ENCODE assay signal across 10 mouse cellular contexts in the genomic region with DNA sequence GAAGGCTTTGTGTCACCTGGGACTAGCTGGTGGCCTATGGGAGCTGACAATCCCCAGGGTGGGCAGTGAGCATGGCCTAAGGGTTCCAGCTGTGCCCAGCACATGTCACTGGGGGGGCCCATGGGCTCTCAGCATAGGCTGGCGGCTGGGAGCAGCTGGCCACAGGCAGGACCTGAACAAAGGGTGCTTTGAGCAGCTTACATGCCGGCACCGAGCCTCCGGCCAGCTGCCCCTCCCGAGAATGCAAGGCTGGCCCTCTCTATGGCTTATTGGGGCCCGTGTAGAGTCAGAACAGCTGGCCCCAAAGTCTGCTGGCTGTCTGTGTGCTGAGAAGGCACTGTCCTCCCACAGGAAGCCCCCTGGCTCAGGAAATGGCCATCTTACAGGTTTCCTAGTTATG.
DNase-seq lines count a peak whose midpoint lies in the region; ATAC-seq and TF ChIP-seq lines count a peak whose summit lies in the region.
"Had no signal": no experiment of that assay in that cellular context is flagged by ENCODE, and none has a peak within 500 bp of the region (broad histone marks: within the 10 kb centered on the region; RNA-seq: fewer than 3 reads in every experiment).

No protein-coding gene starts in this region.

- WGBS in heart, adult 2 months: 79% methylated on average over 6 of the region's 6 CpGs
- 61% methylated on average over 6 of the region's 6 CpGs for WGBS in lung, embryonic 16.5 days
- 34% methylated on average over 6 of the region's 6 CpGs for WGBS in embryonic facial prominence, embryonic 15.5 days
- WGBS in midbrain, embryonic 13.5 days: 25% methylated on average over 6 of the region's 6 CpGs

- no peaks in the 10 kb centered on the region for H3K79me2 ChIP-seq in heart, adult 2 months (replicated peaks; ENCODE audit: control insufficient read depth, insufficient read depth, low read length)

- intact Hi-C loops in heart, adult 2 months (cut with DNase I): no loop called here

- no peak overlapping the region for H3K9ac ChIP-seq in heart, adult 2 months (ENCODE audit: low read depth, low read length)
- H3K9ac ChIP-seq in lung, embryonic 16.5 days (ENCODE audit: low read length): no peak overlapping the region
- H3K9ac ChIP-seq in embryonic facial prominence, embryonic 15.5 days: no peak overlapping the region
- H3K9ac ChIP-seq in midbrain, embryonic 13.5 days (replicated peaks): no peak overlapping the region

- H3K27me3 ChIP-seq in heart, adult 2 months (ENCODE audit: control insufficient read depth, insufficient read depth, low read length): no peaks in the 10 kb centered on the region
- no peaks in the 10 kb centered on the region for H3K27me3 ChIP-seq in lung, embryonic 16.5 days (ENCODE audit: control insufficient read depth, insufficient read depth, low read depth, low read length)
- no peaks in the 10 kb centered on the region; the same call in 1 of the 2 replicates for H3K27me3 ChIP-seq in embryonic facial prominence, embryonic 15.5 days
- no peaks in the 10 kb centered on the region for H3K27me3 ChIP-seq in midbrain, embryonic 13.5 days

- TF ChIP-seq EP300 in heart, adult 2 months (IDR thresholded peaks at IDR 0.05; ENCODE audit: insufficient read depth, low read depth, low read length): no peak

- peak; percentile 92 for DNase-seq in heart, adult 11 months
- no peak for DNase-seq in heart, adult 2 months
- DNase-seq in lung, postnatal 25 days (ENCODE audit: low spot score): no peak
- DNase-seq in ovary, postnatal 36 days (ENCODE audit: low spot score): no peak
- DNase-seq in kidney, postnatal 4 days: no peak

- no peak overlapping the region for H3K4me3 ChIP-seq in heart, adult 2 months
- H3K4me3 ChIP-seq in lung, embryonic 16.5 days (ENCODE audit: low read length): no peak overlapping the region
- H3K4me3 ChIP-seq in embryonic facial prominence, embryonic 15.5 days (replicated peaks): no peak overlapping the region
- H3K4me3 ChIP-seq in midbrain, embryonic 13.5 days (replicated peaks): no peak overlapping the region

- no peak for TF ChIP-seq CTCF in heart, adult 2 months (IDR thresholded peaks at IDR 0.05)

- TF ChIP-seq POLR2A in heart, adult 2 months (IDR thresholded peaks at IDR 0.05; ENCODE audit: insufficient read depth, low read depth, low read length): no peak

- H3K4me2 ChIP-seq in lung, embryonic 16.5 days (ENCODE audit: low read depth, low read length): no peak overlapping the region
- no peak overlapping the region for H3K4me2 ChIP-seq in embryonic facial prominence, embryonic 15.5 days (replicated peaks)
- H3K4me2 ChIP-seq in midbrain, embryonic 13.5 days (replicated peaks): no peak overlapping the region

- H3K36me3 ChIP-seq in heart, adult 2 months (ENCODE audit: control insufficient read depth, insufficient read depth, low read length): no peaks in the 10 kb centered on the region
- no peaks in the 10 kb centered on the region for H3K36me3 ChIP-seq in lung, embryonic 16.5 days (ENCODE audit: control insufficient read depth, insufficient read depth, low read length)
- no peaks in the 10 kb centered on the region for H3K36me3 ChIP-seq in embryonic facial prominence, embryonic 15.5 days
- H3K36me3 ChIP-seq in midbrain, embryonic 13.5 days: no peaks in the 10 kb centered on the region

- H3K4me1 ChIP-seq in heart, adult 2 months (ENCODE audit: control insufficient read depth, insufficient read depth, low read length): no peaks in the 10 kb centered on the region
- 0 out of 2 replicates have a peak, but pooled peaks cover 3% of the 10 kb centered on the region for H3K4me1 ChIP-seq in lung, embryonic 16.5 days (replicated peaks; ENCODE audit: control insufficient read depth, insufficient read depth, low read length)
- peaks cover 4% of the 10 kb centered on the region; the same call in 1 of the 2 replicates for H3K4me1 ChIP-seq in embryonic facial prominence, embryonic 15.5 days
- peaks cover 18% of the 10 kb centered on the region for H3K4me1 ChIP-seq in midbrain, embryonic 13.5 days (replicated peaks)

- no peak overlapping the region for H3K27ac ChIP-seq in heart, adult 2 months
- no peak overlapping the region for H3K27ac ChIP-seq in lung, embryonic 16.5 days (ENCODE audit: low read length)
- no peak overlapping the region for H3K27ac ChIP-seq in embryonic facial prominence, embryonic 15.5 days (replicated peaks)
- peak overlapping the region; percentile 60; the same call in 1 of the 2 replicates for H3K27ac ChIP-seq in midbrain, embryonic 13.5 days
- H3K27ac ChIP-seq: macrophage had no signal

- no peaks in the 10 kb centered on the region for H3K9me3 ChIP-seq in lung, embryonic 16.5 days (ENCODE audit: control insufficient read depth, low read length)
- no peaks in the 10 kb centered on the region for H3K9me3 ChIP-seq in embryonic facial prominence, embryonic 15.5 days (replicated peaks)
- no peaks in the 10 kb centered on the region for H3K9me3 ChIP-seq in midbrain, embryonic 13.5 days

- 0 out of 2 replicates have a peak, but pooled peaks have one; percentile 15 for ATAC-seq in lung, embryonic 16.5 days (ENCODE audit: low read depth)
- ATAC-seq in embryonic facial prominence, embryonic 15.5 days (ENCODE audit: insufficient number of reproducible peaks, low FRiP score, low TSS enrichment, low read depth): 0 out of 2 replicates have a peak, but pooled peaks have one; percentile 13
- peak; percentile 62; the same call in 1 of the 2 replicates for ATAC-seq in midbrain, embryonic 13.5 days
- ATAC-seq: inflammation-experienced regulatory T-cells, adult 6 months had no signal
